20 mouse cellular contexts compared by ENCODE assay signal in the genomic region with DNA sequence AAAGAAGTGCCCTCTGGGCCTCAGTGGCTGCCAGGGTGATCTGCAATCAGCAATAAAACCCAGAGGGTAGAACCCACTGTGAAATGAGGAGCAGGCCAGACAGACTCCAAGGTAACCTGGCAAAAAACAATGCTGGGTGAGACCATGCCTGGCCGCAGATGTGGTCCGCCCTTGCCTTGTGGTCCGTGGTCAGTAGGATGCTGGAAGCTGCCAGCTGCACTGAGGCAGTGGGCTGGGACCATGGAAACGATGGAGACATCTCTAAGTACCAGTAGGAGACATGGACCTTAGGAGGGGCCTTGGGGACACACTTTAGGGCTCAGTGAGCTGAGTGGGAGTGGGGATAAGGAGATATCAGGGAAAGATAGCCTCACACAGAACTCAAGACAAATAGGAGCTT.
A peak's percentile ranks its signal among the peaks of the same experiment; 100 is the strongest.
DNase-seq lines count a peak whose midpoint lies in the region; ATAC-seq and TF ChIP-seq lines count a peak whose summit lies in the region.
"Had no signal": no experiment of that assay in that cellular context is flagged by ENCODE, and none has a peak within 500 bp of the region (broad histone marks: within the 10 kb centered on the region; RNA-seq: fewer than 3 reads in every experiment).

No protein-coding gene starts in this region.

- TF ChIP-seq RAD21 in MEL (IDR thresholded peaks at IDR 0.05; ENCODE audit: low read depth, low read length), result no peak

- no peaks in the 10 kb centered on the region for H3K27me3 ChIP-seq in hindbrain, embryonic 16.5 days (replicated peaks; ENCODE audit: control insufficient read depth, insufficient read depth, low read length)
- no peaks in the 10 kb centered on the region for H3K27me3 ChIP-seq in hindbrain, embryonic 11.5 days (ENCODE audit: control insufficient read depth, insufficient read depth, low read length)
- H3K27me3 ChIP-seq in MEL (ENCODE audit: control insufficient read depth in 1 of 2, insufficient read depth in 2 of 2, low read length in 2 of 2), result no peaks in the 10 kb centered on the region
- H3K27me3 ChIP-seq in liver, embryonic 14.5 days (ENCODE audit: control insufficient read depth, insufficient read depth, low read length), result no peaks in the 10 kb centered on the region
- H3K27me3 ChIP-seq: limb, embryonic 12.5 days had no signal

- no peak overlapping the region for H3K9ac ChIP-seq in hindbrain, embryonic 16.5 days (ENCODE audit: low read depth, low read length)
- H3K9ac ChIP-seq in hindbrain, embryonic 11.5 days (ENCODE audit: low read depth, low read length), result no peak overlapping the region
- H3K9ac ChIP-seq in MEL (ENCODE audit: control insufficient read depth, low read depth, low read length, poor library complexity, severe bottlenecking), result peak overlapping the region; percentile 75
- H3K9ac ChIP-seq in liver, embryonic 14.5 days (replicated peaks), result peak overlapping the region; percentile 51
- H3K9ac ChIP-seq: limb, embryonic 12.5 days had no signal

- no peaks in the 10 kb centered on the region for H3K4me1 ChIP-seq in hindbrain, embryonic 16.5 days (ENCODE audit: control insufficient read depth, insufficient read depth, low read depth, low read length)
- H3K4me1 ChIP-seq in hindbrain, embryonic 11.5 days (replicated peaks; ENCODE audit: control insufficient read depth, insufficient read depth, low read length), result no peaks in the 10 kb centered on the region
- peaks cover 0 to 52% of the 10 kb centered on the region in 2 experiments; a peak in 2 of 4 replicates for H3K4me1 ChIP-seq in MEL (ENCODE audit: control insufficient read depth in 1 of 2, insufficient read depth in 2 of 2, low read length in 2 of 2)
- peaks cover 37 to 44% of the 10 kb centered on the region in 2 experiments for H3K4me1 ChIP-seq in liver, embryonic 14.5 days (replicated peaks; ENCODE audit: control insufficient read depth in 2 of 2, insufficient read depth in 2 of 2, low read length in 1 of 2)

- no peaks in the 10 kb centered on the region for H3K9me3 ChIP-seq in hindbrain, embryonic 16.5 days (ENCODE audit: control insufficient read depth, low read length)
- H3K9me3 ChIP-seq in hindbrain, embryonic 11.5 days (ENCODE audit: control insufficient read depth, low read length), result no peaks in the 10 kb centered on the region
- H3K9me3 ChIP-seq in MEL (replicated peaks; ENCODE audit: insufficient read depth, low read length), result no peaks in the 10 kb centered on the region
- H3K9me3 ChIP-seq in liver, embryonic 14.5 days (ENCODE audit: control insufficient read depth, low read length), result no peaks in the 10 kb centered on the region
- H3K9me3 ChIP-seq: hindbrain, embryonic 10.5 days; limb, embryonic 12.5 days had no signal

- H3K79me2 ChIP-seq in MEL (ENCODE audit: control insufficient read depth, insufficient read depth, low read length, poor library complexity), result peaks cover 11% of the 10 kb centered on the region

- H3K4me2 ChIP-seq in hindbrain, embryonic 16.5 days (ENCODE audit: low read length), result no peak overlapping the region
- no peak overlapping the region for H3K4me2 ChIP-seq in hindbrain, embryonic 11.5 days (replicated peaks; ENCODE audit: low read depth, low read length)
- H3K4me2 ChIP-seq in liver, embryonic 14.5 days (ENCODE audit: low read depth), result peak overlapping the region; percentile 63
- H3K4me2 ChIP-seq: limb, embryonic 12.5 days; midbrain, embryonic 11.5 days had no signal

- no peak for TF ChIP-seq EP300 in MEL (IDR thresholded peaks at IDR 0.05; ENCODE audit: low read depth in 1 of 2, low read length in 2 of 2)
- no peak for TF ChIP-seq EP300 in liver, embryonic 14.5 days (IDR thresholded peaks at IDR 0.05; ENCODE audit: low read depth)

- 59% methylated on average over 4 of the region's 4 CpGs for WGBS in hindbrain, embryonic 16.5 days
- WGBS in hindbrain, embryonic 11.5 days, result 69% methylated on average over 4 of the region's 4 CpGs
- WGBS in liver, embryonic 14.5 days (ENCODE audit: insufficient replicate concordance), result 52% methylated on average over 4 of the region's 4 CpGs

- 0 out of 2 replicates have a peak, but pooled peaks have one; percentile 10 for ATAC-seq in hindbrain, embryonic 16.5 days
- no peak for ATAC-seq in hindbrain, embryonic 11.5 days (ENCODE audit: low FRiP score)
- ATAC-seq in liver, embryonic 14.5 days (ENCODE audit: insufficient read depth), result no peak
- ATAC-seq: forebrain, embryonic 14.5 days had no signal

- no peaks in the 10 kb centered on the region for H3K36me3 ChIP-seq in hindbrain, embryonic 16.5 days (ENCODE audit: control insufficient read depth, insufficient read depth, low read length)
- H3K36me3 ChIP-seq in hindbrain, embryonic 11.5 days (ENCODE audit: control insufficient read depth, insufficient read depth, low read length), result no peaks in the 10 kb centered on the region
- H3K36me3 ChIP-seq in MEL (ENCODE audit: control insufficient read depth in 1 of 2, insufficient read depth in 2 of 2, low read length in 2 of 2), result peaks cover 0 to 41% of the 10 kb centered on the region in 2 experiments; a peak in 2 of 4 replicates
- no peaks in the 10 kb centered on the region for H3K36me3 ChIP-seq in liver, embryonic 14.5 days (replicated peaks; ENCODE audit: control insufficient read depth, insufficient read depth, low read depth)
- H3K36me3 ChIP-seq: hindbrain, embryonic 10.5 days; limb, embryonic 12.5 days had no signal

- H3K27ac ChIP-seq in hindbrain, embryonic 16.5 days (ENCODE audit: low read depth, low read length), result no peak overlapping the region
- H3K27ac ChIP-seq in hindbrain, embryonic 11.5 days (ENCODE audit: low read depth, low read length), result no peak overlapping the region
- H3K27ac ChIP-seq in MEL (ENCODE audit: control insufficient read depth, low read depth, low read length), result peak overlapping the region; percentile 96
- peak overlapping the region; percentile 54 for H3K27ac ChIP-seq in liver, embryonic 14.5 days
- H3K27ac ChIP-seq: hindbrain, embryonic 10.5 days; limb, embryonic 12.5 days had no signal

- TF ChIP-seq POLR2A in MEL (IDR thresholded peaks at IDR 0.05; ENCODE audit: control insufficient read depth in 1 of 2, insufficient read depth in 1 of 2, low read depth in 1 of 2, low read length in 2 of 2, poor library complexity in 1 of 2), result peak in 1 of 2 experiments; percentile 52; a peak in 2 of 4 replicates

- H3K4me3 ChIP-seq in hindbrain, embryonic 16.5 days (ENCODE audit: low read length), result no peak overlapping the region
- H3K4me3 ChIP-seq in hindbrain, embryonic 11.5 days (ENCODE audit: low read depth, low read length), result no peak overlapping the region
- peak overlapping the region; percentile 35 to 69 for H3K4me3 ChIP-seq in MEL (ENCODE audit: control insufficient read depth in 1 of 2, insufficient read depth in 1 of 2, low read depth in 2 of 2, low read length in 2 of 2)
- peak overlapping the region; percentile 30 to 35 for H3K4me3 ChIP-seq in liver, embryonic 14.5 days (ENCODE audit: insufficient read depth in 1 of 2, low read depth in 2 of 2, low read length in 2 of 2)
- H3K4me3 ChIP-seq: hindbrain, embryonic 10.5 days; limb, embryonic 12.5 days had no signal

- DNase-seq in hindbrain, embryonic 11.5 days (ENCODE audit: low spot score), result no peak
- DNase-seq in ES-CJ7 (ENCODE audit: low read depth, low spot score) (peak; percentile 40), MEL (ENCODE audit: low read depth, low spot score) (no peak)
- no peak for DNase-seq in liver, embryonic 14.5 days (ENCODE audit: low read depth in 3 of 3, low spot score in 3 of 3)
- no peak for DNase-seq in right cerebral cortex, postnatal 10 days (ENCODE audit: low spot score in 2 of 2)
- no peak for DNase-seq in urinary bladder, postnatal 4 days (ENCODE audit: low spot score in 2 of 2)
- DNase-seq: adrenal gland, postnatal 36 days; cerebellum, adult 8-10 months; gastrocnemius, postnatal 14 days; kidney, adult 18-20 months; kidney, postnatal 25 days; layer of hippocampus, adult 9-11 months; retina, postnatal 1 day; right cerebral cortex, postnatal 4 days; thymus, postnatal 36 days had no signal

- TF ChIP-seq CTCF in MEL (IDR thresholded peaks at IDR 0.05 in 2 of 3, conservative IDR thresholded peaks at IDR 0.05 in 1 of 3; ENCODE audit: control insufficient read depth in 1 of 3, insufficient read depth in 1 of 3, low read depth in 2 of 3, low read length in 3 of 3, poor library complexity in 1 of 3, severe bottlenecking in 1 of 3), result no peak
- no peak for TF ChIP-seq CTCF in liver, embryonic 14.5 days (IDR thresholded peaks at IDR 0.05; ENCODE audit: low read depth)

TF ChIP-seq in MEL, 35 proteins besides CTCF, POLR2A, EP300 and RAD21:
- TF ChIP-seq ZMIZ1 (IDR thresholded peaks at IDR 0.05; ENCODE audit: low read depth, low read length) (peak; percentile 62; the same call in 1 of the 2 replicates), MAZ (IDR thresholded peaks at IDR 0.05; ENCODE audit: low read depth, low read length) (no peak), NELFE (IDR thresholded peaks at IDR 0.05; ENCODE audit: low read depth, low read length) (peak; percentile 16; the same call in 1 of the 2 replicates)

Comparison
In these comparisons a context has a peak if more than half of its experiments do, and no peak if none do; other contexts are left out.
1. H3K27ac ChIP-seq: peak in MEL (single experiment) and liver, embryonic 14.5 days (single experiment); none in hindbrain, embryonic 16.5 days (single experiment) and hindbrain, embryonic 11.5 days (single experiment).
2. H3K4me3 ChIP-seq: peak in MEL (2 of 2) and liver, embryonic 14.5 days (2 of 2); none in hindbrain, embryonic 16.5 days (single experiment) and hindbrain, embryonic 11.5 days (single experiment).
3. H3K9ac ChIP-seq: peak in MEL (single experiment) and liver, embryonic 14.5 days (single experiment); none in hindbrain, embryonic 16.5 days (single experiment) and hindbrain, embryonic 11.5 days (single experiment).